Mouse (Mus musculus): ENCODE measurements at regions not wholly inside any gene's neighbourhood (a gene's known extent, or its start where the extent isn't known, plus 50 kb on each side); places are given as distances from the start of the nearest gene placed in this dataset.

DNA sequence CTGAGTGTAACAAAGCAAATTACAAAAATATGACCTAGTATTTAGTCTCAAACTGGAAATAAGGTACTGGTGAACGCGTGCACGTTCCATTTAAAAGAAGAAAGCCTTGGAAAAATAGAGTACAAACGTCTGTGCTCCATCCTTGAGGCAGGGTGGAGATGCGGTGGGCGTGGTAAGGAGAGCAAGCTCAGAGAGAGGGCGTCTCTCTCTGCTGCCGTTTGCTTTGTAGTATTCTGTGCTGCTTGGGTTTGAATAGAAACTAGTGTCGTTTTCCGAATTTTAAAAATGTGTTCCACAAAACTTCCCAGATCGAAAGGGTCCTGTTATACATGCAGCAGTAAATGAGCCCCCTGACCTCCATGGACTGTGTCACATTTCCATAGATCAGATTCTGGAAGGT is 69.1 kb upstream of the Prr23a1 start:
- TF ChIP-seq CTCF (conservative IDR thresholded peaks at IDR 0.05; ENCODE audit: insufficient read depth, insufficient read length, low read depth, low read length) (no peak), POLR2A (IDR thresholded peaks at IDR 0.05; ENCODE audit: low read depth, low read length) (no peak)
